Mouse (Mus musculus) embryonic facial prominence, embryonic 13.5 days (tissue): ENCODE measurements around the gene Pbp2. TPM values are rescaled to one million over a fixed set of nuclear protein-coding genes. Genes with fewer than 3 reads are reported as not detected.

Source experiments
- polyA plus RNA-seq: library from polyadenylated mRNA; unstranded; fragments of >200 nt; fragmentation: Nextera tagmentation; extraction: Ambion mirVana; gene quantifications from 2 replicates; pipeline ENCODE4 v1.2.1, GENCODE M21; 2015

Pbp2 gene
- polyA plus RNA-seq, 1 experiment from 2014 or later, result not detected

Other genes starting within 250 kb of the Pbp2 start
- 1.8 TPM in 2 replicates for gene Gprc5a, start 244.8 kb downstream of the Pbp2 start, polyA plus RNA-seq
- not detected in 2 replicates for gene Gprc5d, start 192.1 kb downstream of the Pbp2 start, polyA plus RNA-seq
- 23.4 and 27.5 TPM in 2 replicates for gene Fam234b, start 112.4 kb downstream of the Pbp2 start, polyA plus RNA-seq
- 7.5 TPM in 2 replicates for gene Hebp1, start 112.4 kb downstream of the Pbp2 start, polyA plus RNA-seq
- gene Gsg1, start 56.1 kb downstream of the Pbp2 start, polyA plus RNA-seq, result 0.25 and 0.65 TPM in 2 replicates
- gene Emp1, start 52.1 kb upstream of the Pbp2 start, polyA plus RNA-seq, result 71.9 and 84.0 TPM in 2 replicates